Mouse (Mus musculus) hindbrain, embryonic 10.5 days (tissue): ENCODE results near the gene Mpc2. TPM values are rescaled to one million over a fixed set of nuclear protein-coding genes. Genes with fewer than 3 reads are reported as not detected.
A peak's percentile ranks its signal among the peaks of the same experiment; 100 is the strongest.

Source experiments
- DNase-seq: peaks from one replicate; pipeline ENCODE4 v3.0.0-alpha.2; 2017; ENCODE audit warnings: low spot score
- H3K27ac ChIP-seq: fragments of 300-500 bp; sonication (generic); 2 replicates; pipeline ENCODE4 v1.5.1; 2016; ENCODE audit warnings: mild to moderate bottlenecking, moderate library complexity
- H3K27me3 ChIP-seq: fragments of 300-500 bp; sonication (generic); 2 replicates; pipeline ENCODE4 v1.6.1; 2016; ENCODE audit warnings: mild to moderate bottlenecking; ENCODE audit not compliant: poor library complexity, insufficient read depth, severe bottlenecking
- H3K36me3 ChIP-seq: fragments of 300-500 bp; sonication (generic); 2 replicates; pipeline ENCODE4 v1.6.1; 2016; ENCODE audit warnings: mild to moderate bottlenecking, moderate library complexity
- H3K4me1 ChIP-seq: fragments of 300-500 bp; sonication (generic); replicated peaks from 2 replicates; pipeline ENCODE4 v1.6.1; 2016; ENCODE audit warnings: mild to moderate bottlenecking
- H3K4me3 ChIP-seq: fragments of 300-500 bp; sonication (generic); 2 replicates; pipeline ENCODE4 v1.5.1; 2016; ENCODE audit warnings: mild to moderate bottlenecking, moderate library complexity
- H3K9me3 ChIP-seq: fragments of 300-500 bp; sonication (generic); 2 replicates; pipeline ENCODE4 v1.6.1; 2016; ENCODE audit warnings: mild to moderate bottlenecking, moderate library complexity
- WGBS: fragments of 180-500 bp; shearing (Covaris S2); methylation state at CpG from one replicate; pipeline ENCODE4 v1.1.7; 2016; 5-methylcytosine and 5-hydroxymethylcytosine counted together
- polyA plus RNA-seq: library from polyadenylated mRNA; unstranded; fragments of >200 nt; fragmentation: Nextera tagmentation; extraction: Ambion mirVana; gene quantifications from 2 replicates; pipeline ENCODE4 v1.2.1, GENCODE M21; 2016

The Mpc2 gene
- polyA plus RNA-seq, 1 experiment from 2014 or later = 119 TPM

GRCm38 (mm10) chr1:165462861-165463260 is 2.4 kb downstream of the Mpc2 start:
- no peak overlapping the region for H3K4me3 ChIP-seq
- H3K9me3 ChIP-seq = no peaks in the 10 kb centered on the region
- no peaks in the 10 kb centered on the region for H3K27me3 ChIP-seq
- peaks cover 15% of the 10 kb centered on the region for H3K4me1 ChIP-seq
- 92% methylated on average over 1 of the region's 1 CpGs for WGBS
- DNase-seq = no peak
- no peak overlapping the region for H3K27ac ChIP-seq
- no peaks in the 10 kb centered on the region for H3K36me3 ChIP-seq

GRCm38 (mm10) chr1:165464574-165464973 is 4.1 kb downstream of the Mpc2 start:
- no peaks in the 10 kb centered on the region for H3K36me3 ChIP-seq
- H3K4me3 ChIP-seq = no peak overlapping the region
- H3K27ac ChIP-seq = no peak overlapping the region
- 95% methylated on average over 3 of the region's 3 CpGs for WGBS
- H3K9me3 ChIP-seq = no peaks in the 10 kb centered on the region
- H3K4me1 ChIP-seq = peaks cover 7% of the 10 kb centered on the region
- DNase-seq = no peak
- H3K27me3 ChIP-seq = no peaks in the 10 kb centered on the region

- no peaks in the 10 kb centered on the region for H3K4me1 ChIP-seq
- no peaks in the 10 kb centered on the region for H3K9me3 ChIP-seq
- no peak for DNase-seq
Measured at GRCm38 (mm10) chr1:165468971-165469370, 8.5 kb downstream of the Mpc2 start.

GRCm38 (mm10) chr1:165469717-165470116 is 9.3 kb downstream of the Mpc2 start:
- Histone ChIP-seq H3K27ac (no peak overlapping the region), H3K4me1 (no peaks in the 10 kb centered on the region), H3K4me3 (no peak overlapping the region), H3K9me3 (no peaks in the 10 kb centered on the region), H3K27me3 (no peaks in the 10 kb centered on the region), H3K36me3 (no peaks in the 10 kb centered on the region)
- DNase-seq = no peak

More at GRCm38 (mm10) chr1:165468971-165469370, 8.5 kb downstream of the Mpc2 start:
- no peak overlapping the region for H3K4me3 ChIP-seq
- no peaks in the 10 kb centered on the region for H3K27me3 ChIP-seq
- H3K27ac ChIP-seq = no peak overlapping the region
- H3K36me3 ChIP-seq = no peaks in the 10 kb centered on the region

GRCm38 (mm10) chr1:165471490-165471889 is 11.1 kb downstream of the Mpc2 start:
- Histone ChIP-seq H3K27me3 (no peaks in the 10 kb centered on the region), H3K4me3 (no peak overlapping the region), H3K27ac (no peak overlapping the region), H3K9me3 (no peaks in the 10 kb centered on the region), H3K36me3 (no peaks in the 10 kb centered on the region), H3K4me1 (no peaks in the 10 kb centered on the region)
- 84% methylated on average over 1 of the region's 1 CpGs for WGBS
- DNase-seq = no peak

GRCm38 (mm10) chr1:165484688-165485233 is 24.3 kb downstream of the Mpc2 start, which contains the start of gene Adcy10:
Adcy10 (plus strand) TSS chr1:165485183.
- Histone ChIP-seq H3K4me3 (no peak within 1 kb of the TSS), H3K4me1 (no peaks in the 10 kb centered on the region), H3K36me3 (no peaks in the 10 kb centered on the region), H3K27ac (no peak within 1 kb of the TSS), H3K27me3 (no peaks in the 10 kb centered on the region), H3K9me3 (no peaks in the 10 kb centered on the region)
- DNase-seq = no peak
- WGBS = 91% methylated on average over 8 of the region's 8 CpGs

- Histone ChIP-seq H3K27me3 (no peaks in the 10 kb centered on the region), H3K27ac (no peak overlapping the region), H3K36me3 (no peaks in the 10 kb centered on the region), H3K9me3 (no peaks in the 10 kb centered on the region), H3K4me1 (no peaks in the 10 kb centered on the region), H3K4me3 (no peak overlapping the region)
- 87% methylated on average over 2 of the region's 2 CpGs for WGBS
- DNase-seq = no peak
Measured at GRCm38 (mm10) chr1:165486108-165486507, 25.7 kb downstream of the Mpc2 start.

GRCm38 (mm10) chr1:165489197-165489596 is 28.8 kb downstream of the Mpc2 start:
- no peak for DNase-seq
- no peaks in the 10 kb centered on the region for H3K9me3 ChIP-seq
- H3K4me1 ChIP-seq = no peaks in the 10 kb centered on the region
- no peaks in the 10 kb centered on the region for H3K27me3 ChIP-seq
- no peaks in the 10 kb centered on the region for H3K36me3 ChIP-seq
- 82% methylated on average over 4 of the region's 4 CpGs for WGBS
- no peak overlapping the region for H3K27ac ChIP-seq
- no peak overlapping the region for H3K4me3 ChIP-seq

- Histone ChIP-seq H3K36me3 (no peaks in the 10 kb centered on the region), H3K27me3 (no peaks in the 10 kb centered on the region), H3K9me3 (no peaks in the 10 kb centered on the region), H3K27ac (no peak overlapping the region), H3K4me1 (peaks cover 7% of the 10 kb centered on the region; the same call in 1 of the 2 replicates), H3K4me3 (no peak overlapping the region)
- 55% methylated on average over 3 of the region's 3 CpGs for WGBS
- no peak for DNase-seq
Measured at GRCm38 (mm10) chr1:165498856-165499255, 38.4 kb downstream of the Mpc2 start.

- WGBS = 55% methylated on average over 10 of the region's 10 CpGs
- Histone ChIP-seq H3K4me1 (peaks cover 7% of the 10 kb centered on the region; the same call in 1 of the 2 replicates), H3K4me3 (no peak overlapping the region), H3K27ac (no peak overlapping the region), H3K36me3 (no peaks in the 10 kb centered on the region), H3K9me3 (no peaks in the 10 kb centered on the region), H3K27me3 (no peaks in the 10 kb centered on the region)
- DNase-seq = peak; percentile 35
Measured at GRCm38 (mm10) chr1:165503307-165504024, 43.0 kb downstream of the Mpc2 start.

- no peak for DNase-seq
- peaks cover 7% of the 10 kb centered on the region; the same call in 1 of the 2 replicates for H3K4me1 ChIP-seq
- WGBS = 87% methylated on average over 6 of the region's 6 CpGs
- H3K27ac ChIP-seq = no peak overlapping the region
- H3K9me3 ChIP-seq = no peaks in the 10 kb centered on the region
- H3K36me3 ChIP-seq = no peaks in the 10 kb centered on the region
- H3K27me3 ChIP-seq = no peaks in the 10 kb centered on the region
- H3K4me3 ChIP-seq = no peak overlapping the region
Measured at GRCm38 (mm10) chr1:165506303-165506702, 45.9 kb downstream of the Mpc2 start.

- DNase-seq = no peak
- H3K36me3 ChIP-seq = no peaks in the 10 kb centered on the region
- no peak overlapping the region for H3K27ac ChIP-seq
- H3K27me3 ChIP-seq = no peaks in the 10 kb centered on the region
- H3K9me3 ChIP-seq = no peaks in the 10 kb centered on the region
- WGBS = 89% methylated on average over 6 of the region's 6 CpGs
- no peaks in the 10 kb centered on the region for H3K4me1 ChIP-seq
- no peak overlapping the region for H3K4me3 ChIP-seq
Measured at GRCm38 (mm10) chr1:165510161-165510560, 49.7 kb downstream of the Mpc2 start.

- Histone ChIP-seq H3K27me3 (no peaks in the 10 kb centered on the region), H3K9me3 (no peaks in the 10 kb centered on the region), H3K36me3 (no peaks in the 10 kb centered on the region), H3K4me1 (no peaks in the 10 kb centered on the region), H3K27ac (no peak overlapping the region), H3K4me3 (no peak overlapping the region)
- DNase-seq = no peak
- WGBS = 89% methylated on average over 7 of the region's 7 CpGs
Measured at GRCm38 (mm10) chr1:165520716-165521115, 60.3 kb downstream of the Mpc2 start.
